Mouse (Mus musculus) brain, embryonic 14.5 days (tissue): Measurements from ENCODE around the gene Lrrc4.

Source experiments
- CTCF ChIP-seq: fragments of 200-500 bp; IDR thresholded peaks from 2 replicates; pipeline ENCODE4 v1.5.1; 2012; ENCODE audit warnings: inconsistent platforms, mild to moderate bottlenecking, moderate library complexity, borderline replicate concordance; ENCODE audit not compliant: insufficient read depth, insufficient read length; ENCODE audit errors: extremely low read depth
- POLR2A ChIP-seq: fragments of 200-500 bp; IDR thresholded peaks from 2 replicates; pipeline ENCODE4 v1.6.1; 2012; ENCODE audit warnings: mild to moderate bottlenecking, inconsistent platforms, borderline replicate concordance; ENCODE audit not compliant: poor library complexity, insufficient read depth, insufficient read length, severe bottlenecking; ENCODE audit errors: extremely low read depth

- no peak for TF ChIP-seq CTCF
- no peak for TF ChIP-seq POLR2A
Observed at GRCm38 (mm10) chr6:28633656-28634055, 197.9 kb downstream of the Lrrc4 start.
